Mouse (Mus musculus) thymus, adult 2 months (tissue): ENCODE data around the gene Dennd2d. TPM values are rescaled to one million over a fixed set of nuclear protein-coding genes. Genes with fewer than 3 reads are reported as not detected.

ENCODE experiments used
- DNase-seq: peaks from one replicate; pipeline ENCODE4 v3.0.0; 2021
- H3K27ac ChIP-seq: fragments of 200-500 bp; 2 replicates; pipeline ENCODE4 v1.5.1; 2012; ENCODE audit warnings: low read length, control low read depth; ENCODE audit not compliant: control insufficient read depth, insufficient read depth
- H3K27me3 ChIP-seq: fragments of 200-500 bp; 2 replicates; pipeline ENCODE4 v1.6.1; 2012; ENCODE audit warnings: mild to moderate bottlenecking, low read length, moderate library complexity, mixed read lengths; ENCODE audit not compliant: control insufficient read depth, insufficient read depth
- H3K36me3 ChIP-seq: fragments of 200-500 bp; 2 replicates; pipeline ENCODE4 v1.6.1; 2012; ENCODE audit warnings: mild to moderate bottlenecking, low read length, moderate library complexity; ENCODE audit not compliant: control insufficient read depth, insufficient read depth
- H3K4me1 ChIP-seq: fragments of 200-500 bp; replicated peaks from 2 replicates; pipeline ENCODE4 v1.6.1; 2012; ENCODE audit warnings: low read length; ENCODE audit not compliant: control insufficient read depth, insufficient read depth
- H3K4me3 ChIP-seq: fragments of 200-500 bp; 2 replicates; pipeline ENCODE4 v1.5.1; 2012; ENCODE audit warnings: mild to moderate bottlenecking, low read length, control low read depth, moderate library complexity; ENCODE audit not compliant: control insufficient read depth, insufficient read depth
- CTCF ChIP-seq: fragments of 200-500 bp; IDR thresholded peaks from 2 replicates; pipeline ENCODE4 v1.5.1; 2012; ENCODE audit warnings: mild to moderate bottlenecking, control low read depth, low read length, moderate library complexity, borderline replicate concordance; ENCODE audit not compliant: control insufficient read depth, poor library complexity, insufficient read depth; ENCODE audit errors: extremely low read depth
- POLR2A ChIP-seq: fragments of 200-500 bp; IDR thresholded peaks from 2 replicates; pipeline ENCODE4 v1.6.1; 2012; ENCODE audit warnings: mild to moderate bottlenecking, low read length, control low read depth, moderate library complexity; ENCODE audit not compliant: control insufficient read depth, poor library complexity, insufficient read depth; ENCODE audit errors: extremely low read depth
- WGBS: fragments of 180-500 bp; shearing (Covaris S2); methylation state at CpG from one replicate; pipeline ENCODE4 v1.1.7; 2018; 5-methylcytosine and 5-hydroxymethylcytosine counted together
- polyA plus RNA-seq: library from polyadenylated mRNA; depleted of rRNA; stranded (reverse); fragments of >200 nt; gene quantifications from 2 replicates; pipeline ENCODE4 v1.2.3, GENCODE M21; 2012

Dennd2d gene
- polyA plus RNA-seq, 1 experiment: 47.6 TPM

GRCm38 (mm10) chr3:106483796-106484405 is 1.7 kb downstream of the Dennd2d start:
- Histone ChIP-seq H3K27ac (peak overlapping the region; percentile 91), H3K4me3 (peak overlapping the region; percentile 22; the same call in 1 of the 2 replicates), H3K36me3 (no peaks in the 10 kb centered on the region), H3K27me3 (no peaks in the 10 kb centered on the region), H3K4me1 (peaks cover 42% of the 10 kb centered on the region)
- 44% methylated on average over 4 of the region's 4 CpGs for WGBS
- no peak for TF ChIP-seq CTCF
- no peak for TF ChIP-seq POLR2A
- no peak for DNase-seq

GRCm38 (mm10) chr3:106484861-106485260 is 2.7 kb downstream of the Dennd2d start:
- 89% methylated on average over 3 of the region's 3 CpGs for WGBS
- Histone ChIP-seq H3K4me1 (peaks cover 42% of the 10 kb centered on the region), H3K27me3 (no peaks in the 10 kb centered on the region), H3K4me3 (0 out of 2 replicates have a peak overlapping the region, but pooled peaks have one; percentile 13), H3K27ac (peak overlapping the region; percentile 74), H3K36me3 (no peaks in the 10 kb centered on the region)
- DNase-seq: no peak
- TF ChIP-seq CTCF (no peak), POLR2A (no peak)

GRCm38 (mm10) chr3:106485810-106486209 is 3.6 kb downstream of the Dennd2d start:
- H3K4me1 ChIP-seq: peaks cover 42% of the 10 kb centered on the region
- DNase-seq: peak; percentile 47
- no peaks in the 10 kb centered on the region; the same call in 1 of the 2 replicates for H3K36me3 ChIP-seq
- H3K27me3 ChIP-seq: no peaks in the 10 kb centered on the region
- H3K27ac ChIP-seq: peak overlapping the region; percentile 71
- peak overlapping the region; percentile 28 for H3K4me3 ChIP-seq
- no peak for TF ChIP-seq POLR2A
- TF ChIP-seq CTCF: no peak
- 55% methylated on average over 5 of the region's 5 CpGs for WGBS

GRCm38 (mm10) chr3:106487551-106487950 is 5.3 kb downstream of the Dennd2d start:
- H3K27ac ChIP-seq: no peak overlapping the region
- WGBS: 96% methylated on average over 2 of the region's 2 CpGs
- no peaks in the 10 kb centered on the region; the same call in 1 of the 2 replicates for H3K36me3 ChIP-seq
- DNase-seq: no peak
- H3K4me1 ChIP-seq: peaks cover 38% of the 10 kb centered on the region
- TF ChIP-seq CTCF (no peak), POLR2A (no peak)
- H3K27me3 ChIP-seq: no peaks in the 10 kb centered on the region
- H3K4me3 ChIP-seq: no peak overlapping the region

GRCm38 (mm10) chr3:106490239-106490638 is 8.0 kb downstream of the Dennd2d start:
- Histone ChIP-seq H3K4me1 (peaks cover 19% of the 10 kb centered on the region), H3K27me3 (no peaks in the 10 kb centered on the region), H3K4me3 (no peak overlapping the region), H3K36me3 (no peaks in the 10 kb centered on the region; the same call in 1 of the 2 replicates), H3K27ac (no peak overlapping the region)
- 88% methylated on average over 4 of the region's 4 CpGs for WGBS
- DNase-seq: no peak
- TF ChIP-seq CTCF (no peak), POLR2A (no peak)

- DNase-seq: no peak
- Histone ChIP-seq H3K27ac (0 out of 2 replicates have a peak overlapping the region, but pooled peaks have one; percentile 21), H3K4me1 (peaks cover 7% of the 10 kb centered on the region; the same call in 1 of the 2 replicates), H3K27me3 (no peaks in the 10 kb centered on the region), H3K4me3 (no peak overlapping the region), H3K36me3 (no peaks in the 10 kb centered on the region; the same call in 1 of the 2 replicates)
- TF ChIP-seq POLR2A (no peak), CTCF (no peak)
- 98% methylated on average over 1 of the region's 1 CpGs for WGBS
These were observed 10.5 kb downstream of the Dennd2d start for GRCm38 (mm10) chr3:106492723-106493122.
